Mouse (Mus musculus): Measurements from ENCODE around the gene Xaf1. TPM values are rescaled to one million over a fixed set of nuclear protein-coding genes. Genes with fewer than 3 reads are reported as not detected.

Xaf1 gene
- polyA plus RNA-seq, 1 experiment: 1.2 TPM

- H3ac ChIP-seq (ENCODE audit: control insufficient read depth, insufficient read length, low read depth): no peak overlapping the region
- no peaks in the 10 kb centered on the region for H3K79me3 ChIP-seq (ENCODE audit: low read depth)
- no peaks in the 10 kb centered on the region for H3K79me2 ChIP-seq (ENCODE audit: control insufficient read depth, insufficient read depth)
- H3K36me3 ChIP-seq (ENCODE audit: control insufficient read depth, insufficient read depth): no peaks in the 10 kb centered on the region
- TF ChIP-seq MAX (IDR thresholded peaks at IDR 0.05) (no peak), MYOG (IDR thresholded peaks at IDR 0.05; ENCODE audit: control insufficient read depth, extremely low read depth, insufficient read length) (no peak), CTCF (IDR thresholded peaks at IDR 0.05; ENCODE audit: control insufficient read depth, insufficient read depth, insufficient read length) (no peak), MYOD1 (IDR thresholded peaks at IDR 0.05; ENCODE audit: control insufficient read depth, insufficient read length, low read depth) (no peak), USF1 (IDR thresholded peaks at IDR 0.05; ENCODE audit: low read depth) (no peak), CEBPB (IDR thresholded peaks at IDR 0.05; ENCODE audit: low read depth) (no peak), FOSL1 (IDR thresholded peaks at IDR 0.05; ENCODE audit: insufficient read depth, low read length, poor library complexity, severe bottlenecking) (no peak)
- no peak overlapping the region for H3K4me3 ChIP-seq (ENCODE audit: insufficient read depth, poor library complexity, severe bottlenecking)
- no peaks in the 10 kb centered on the region for H3K27me3 ChIP-seq (ENCODE audit: control insufficient read depth, insufficient read depth, insufficient read length)
These were observed 43.1 kb downstream of the Xaf1 start for GRCm38 (mm10) chr11:72344486-72344885.

- Histone ChIP-seq H3ac (ENCODE audit: control insufficient read depth, insufficient read length, low read depth) (no peak overlapping the region), H3K27me3 (ENCODE audit: control insufficient read depth, insufficient read depth, insufficient read length) (peaks cover 3% of the 10 kb centered on the region), H3K4me3 (ENCODE audit: insufficient read depth, poor library complexity, severe bottlenecking) (no peak overlapping the region), H3K79me2 (ENCODE audit: control insufficient read depth, insufficient read depth) (no peaks in the 10 kb centered on the region), H3K79me3 (ENCODE audit: low read depth) (no peaks in the 10 kb centered on the region), H3K36me3 (ENCODE audit: control insufficient read depth, insufficient read depth) (no peaks in the 10 kb centered on the region)
- TF ChIP-seq CTCF (IDR thresholded peaks at IDR 0.05; ENCODE audit: control insufficient read depth, insufficient read depth, insufficient read length) (no peak), MYOG (IDR thresholded peaks at IDR 0.05; ENCODE audit: control insufficient read depth, extremely low read depth, insufficient read length) (no peak), MYOD1 (IDR thresholded peaks at IDR 0.05; ENCODE audit: control insufficient read depth, insufficient read length, low read depth) (no peak), MAX (IDR thresholded peaks at IDR 0.05) (no peak), USF1 (IDR thresholded peaks at IDR 0.05; ENCODE audit: low read depth) (no peak), CEBPB (IDR thresholded peaks at IDR 0.05; ENCODE audit: low read depth) (no peak), FOSL1 (IDR thresholded peaks at IDR 0.05; ENCODE audit: insufficient read depth, low read length, poor library complexity, severe bottlenecking) (no peak)
These were observed 47.1 kb downstream of the Xaf1 start for GRCm38 (mm10) chr11:72348563-72348962.

GRCm38 (mm10) chr11:72349016-72349415 lies 47.6 kb downstream of the Xaf1 start:
- Histone ChIP-seq H3K79me3 (ENCODE audit: low read depth) (no peaks in the 10 kb centered on the region), H3K79me2 (ENCODE audit: control insufficient read depth, insufficient read depth) (no peaks in the 10 kb centered on the region), H3K27me3 (ENCODE audit: control insufficient read depth, insufficient read depth, insufficient read length) (peaks cover 3% of the 10 kb centered on the region), H3ac (ENCODE audit: control insufficient read depth, insufficient read length, low read depth) (no peak overlapping the region), H3K4me3 (ENCODE audit: insufficient read depth, poor library complexity, severe bottlenecking) (no peak overlapping the region), H3K36me3 (ENCODE audit: control insufficient read depth, insufficient read depth) (no peaks in the 10 kb centered on the region)
- TF ChIP-seq MYOG (IDR thresholded peaks at IDR 0.05; ENCODE audit: control insufficient read depth, extremely low read depth, insufficient read length): no peak

GRCm38 (mm10) chr11:72349652-72350051 lies 48.2 kb downstream of the Xaf1 start:
- H3K79me3 ChIP-seq (ENCODE audit: low read depth): no peaks in the 10 kb centered on the region
- no peak overlapping the region for H3K4me3 ChIP-seq (ENCODE audit: insufficient read depth, poor library complexity, severe bottlenecking)
- peaks cover 3% of the 10 kb centered on the region for H3K27me3 ChIP-seq (ENCODE audit: control insufficient read depth, insufficient read depth, insufficient read length)
- TF ChIP-seq CEBPB (IDR thresholded peaks at IDR 0.05; ENCODE audit: low read depth) (no peak), CTCF (IDR thresholded peaks at IDR 0.05; ENCODE audit: control insufficient read depth, insufficient read depth, insufficient read length) (no peak), MYOD1 (IDR thresholded peaks at IDR 0.05; ENCODE audit: control insufficient read depth, insufficient read length, low read depth) (no peak)
- no peaks in the 10 kb centered on the region for H3K36me3 ChIP-seq (ENCODE audit: control insufficient read depth, insufficient read depth)
- H3K79me2 ChIP-seq (ENCODE audit: control insufficient read depth, insufficient read depth): no peaks in the 10 kb centered on the region
- H3ac ChIP-seq (ENCODE audit: control insufficient read depth, insufficient read length, low read depth): no peak overlapping the region

GRCm38 (mm10) chr11:72352272-72352671 lies 50.8 kb downstream of the Xaf1 start:
- Histone ChIP-seq H3K4me3 (ENCODE audit: insufficient read depth, poor library complexity, severe bottlenecking) (no peak overlapping the region), H3K79me3 (ENCODE audit: low read depth) (no peaks in the 10 kb centered on the region), H3K36me3 (ENCODE audit: control insufficient read depth, insufficient read depth) (no peaks in the 10 kb centered on the region), H3K79me2 (ENCODE audit: control insufficient read depth, insufficient read depth) (no peaks in the 10 kb centered on the region), H3K27me3 (ENCODE audit: control insufficient read depth, insufficient read depth, insufficient read length) (peaks cover 9% of the 10 kb centered on the region), H3ac (ENCODE audit: control insufficient read depth, insufficient read length, low read depth) (no peak overlapping the region)
- TF ChIP-seq CEBPB (IDR thresholded peaks at IDR 0.05; ENCODE audit: low read depth): no peak
- no peak for TF ChIP-seq FOSL1 (IDR thresholded peaks at IDR 0.05; ENCODE audit: insufficient read depth, low read length, poor library complexity, severe bottlenecking)
- no peak for TF ChIP-seq CTCF (IDR thresholded peaks at IDR 0.05; ENCODE audit: control insufficient read depth, insufficient read depth, insufficient read length)
- no peak for TF ChIP-seq USF1 (IDR thresholded peaks at IDR 0.05; ENCODE audit: low read depth)
- no peak for TF ChIP-seq MYOG (IDR thresholded peaks at IDR 0.05; ENCODE audit: control insufficient read depth, extremely low read depth, insufficient read length)
- TF ChIP-seq MAX (IDR thresholded peaks at IDR 0.05): no peak
- TF ChIP-seq MYOD1 (IDR thresholded peaks at IDR 0.05; ENCODE audit: control insufficient read depth, insufficient read length, low read depth): no peak

GRCm38 (mm10) chr11:72353186-72353585 lies 51.8 kb downstream of the Xaf1 start:
- TF ChIP-seq USF1 (IDR thresholded peaks at IDR 0.05; ENCODE audit: low read depth) (no peak), MYOD1 (IDR thresholded peaks at IDR 0.05; ENCODE audit: control insufficient read depth, insufficient read length, low read depth) (no peak), CEBPB (IDR thresholded peaks at IDR 0.05; ENCODE audit: low read depth) (no peak), MYOG (IDR thresholded peaks at IDR 0.05; ENCODE audit: control insufficient read depth, extremely low read depth, insufficient read length) (no peak), FOSL1 (IDR thresholded peaks at IDR 0.05; ENCODE audit: insufficient read depth, low read length, poor library complexity, severe bottlenecking) (no peak), CTCF (IDR thresholded peaks at IDR 0.05; ENCODE audit: control insufficient read depth, insufficient read depth, insufficient read length) (no peak), MAX (IDR thresholded peaks at IDR 0.05) (no peak)
- H3K79me3 ChIP-seq (ENCODE audit: low read depth): no peaks in the 10 kb centered on the region

More at GRCm38 (mm10) chr11:72353186-72353585, 51.8 kb downstream of the Xaf1 start:
- no peak overlapping the region for H3ac ChIP-seq (ENCODE audit: control insufficient read depth, insufficient read length, low read depth)
- no peak overlapping the region for H3K4me3 ChIP-seq (ENCODE audit: insufficient read depth, poor library complexity, severe bottlenecking)
- no peaks in the 10 kb centered on the region for H3K36me3 ChIP-seq (ENCODE audit: control insufficient read depth, insufficient read depth)
- H3K27me3 ChIP-seq (ENCODE audit: control insufficient read depth, insufficient read depth, insufficient read length): peaks cover 16% of the 10 kb centered on the region
- no peaks in the 10 kb centered on the region for H3K79me2 ChIP-seq (ENCODE audit: control insufficient read depth, insufficient read depth)
